Mouse (Mus musculus) limb, embryonic 10.5 days (tissue): ENCODE data around the gene Atg16l1. TPM values are rescaled to one million over a fixed set of nuclear protein-coding genes. Genes with fewer than 3 reads are reported as not detected.
A peak's percentile ranks its signal among the peaks of the same experiment; 100 is the strongest.

Experiments
- DNase-seq: peaks from one replicate; pipeline ENCODE4 v3.0.0-alpha.2; 2017; ENCODE audit warnings: low spot score
- H3K27ac ChIP-seq: fragments of 300-500 bp; sonication (generic); 2 replicates; pipeline ENCODE4 v1.5.1; 2016; ENCODE audit warnings: mild to moderate bottlenecking
- H3K27me3 ChIP-seq: fragments of 300-500 bp; sonication (generic); 2 replicates; pipeline ENCODE4 v1.6.1; 2016; ENCODE audit warnings: low read depth, mild to moderate bottlenecking; ENCODE audit not compliant: poor library complexity, severe bottlenecking
- H3K36me3 ChIP-seq: fragments of 300-500 bp; sonication (generic); 2 replicates; pipeline ENCODE4 v1.6.1; 2016; ENCODE audit warnings: mild to moderate bottlenecking, moderate library complexity
- H3K4me1 ChIP-seq: fragments of 300-500 bp; sonication (generic); 2 replicates; pipeline ENCODE4 v1.6.1; 2016
- H3K4me3 ChIP-seq: fragments of 300-500 bp; sonication (generic); 2 replicates; pipeline ENCODE4 v1.5.1; 2016; ENCODE audit warnings: mild to moderate bottlenecking, moderate library complexity
- H3K9me3 ChIP-seq: fragments of 300-500 bp; sonication (generic); replicated peaks from 2 replicates; pipeline ENCODE4 v1.6.1; 2016; ENCODE audit warnings: mild to moderate bottlenecking
- WGBS: fragments of 180-500 bp; shearing (Covaris S2); methylation state at CpG from one replicate; pipeline ENCODE4 v1.1.7; 2016; 5-methylcytosine and 5-hydroxymethylcytosine counted together
- polyA plus RNA-seq: library from polyadenylated mRNA; unstranded; fragments of >200 nt; fragmentation: Nextera tagmentation; extraction: Ambion mirVana; gene quantifications from 2 replicates; pipeline ENCODE4 v1.2.1, GENCODE M21; 2016

The Atg16l1 gene
- polyA plus RNA-seq, 1 experiment from 2014 or later: 38.2 TPM

DNA sequence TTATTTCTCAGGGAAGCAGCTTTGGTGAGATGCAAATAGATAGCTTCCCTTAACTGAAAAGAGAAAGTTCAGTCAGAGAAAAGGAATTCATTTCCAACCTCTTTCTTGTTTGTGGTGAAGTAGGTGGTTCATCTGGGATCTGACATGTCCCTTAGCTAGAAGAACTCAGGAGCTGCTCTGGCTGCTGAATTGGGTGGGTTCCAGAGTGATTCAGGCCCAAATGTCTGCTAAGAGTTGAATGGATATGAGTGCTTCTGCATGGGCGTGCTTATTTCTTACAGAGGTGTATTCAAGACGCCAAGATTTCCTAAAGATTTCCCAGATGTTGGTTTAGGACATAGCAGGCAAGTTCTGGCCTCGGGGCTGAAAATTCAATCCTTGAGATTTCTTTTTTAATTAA, 21.5 kb upstream of the Atg16l1 start:
- DNase-seq: no peak
- Histone ChIP-seq H3K36me3 (no peaks in the 10 kb centered on the region), H3K27ac (no peak overlapping the region), H3K9me3 (no peaks in the 10 kb centered on the region), H3K4me1 (no peaks in the 10 kb centered on the region), H3K27me3 (no peaks in the 10 kb centered on the region), H3K4me3 (no peak overlapping the region)
- WGBS: 86% methylated on average over 3 of the region's 3 CpGs

DNA sequence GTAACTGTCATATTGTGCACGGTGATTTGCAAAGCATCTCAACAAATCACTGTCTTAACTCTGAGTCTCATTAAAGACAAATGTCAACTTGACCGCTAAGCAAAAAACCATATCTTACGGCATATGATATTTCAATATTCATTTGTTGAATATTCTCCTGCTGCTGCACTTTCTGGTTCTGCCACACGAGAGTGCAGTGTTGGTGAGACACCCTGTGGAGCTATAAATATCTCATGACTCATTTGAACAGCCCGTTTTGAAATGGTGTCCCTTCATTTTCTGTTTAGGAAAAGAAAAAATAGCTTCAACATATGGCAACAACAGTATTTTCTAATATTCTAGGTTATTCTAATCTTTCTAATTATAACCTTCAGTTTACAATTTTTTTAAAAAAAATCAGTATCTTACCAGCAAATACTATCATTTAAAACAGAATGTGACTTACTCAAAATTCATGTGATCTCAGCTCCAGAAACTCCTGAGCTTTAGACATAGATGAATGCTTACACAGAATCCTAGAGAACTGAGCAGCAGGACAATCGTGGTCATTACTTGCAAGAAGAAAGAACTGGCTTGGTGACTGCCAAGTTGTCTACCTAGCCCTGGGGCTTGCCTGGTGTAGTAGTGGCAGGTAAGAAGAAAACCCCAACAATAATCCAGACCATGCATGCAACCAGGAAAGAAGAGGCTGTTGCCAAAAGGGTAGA, 14.9 kb upstream of the Atg16l1 start:
- H3K36me3 ChIP-seq: no peaks in the 10 kb centered on the region
- H3K4me1 ChIP-seq: no peaks in the 10 kb centered on the region
- DNase-seq: no peak
- H3K9me3 ChIP-seq: no peaks in the 10 kb centered on the region
- H3K4me3 ChIP-seq: no peak overlapping the region
- WGBS: 87% methylated on average over 6 of the region's 6 CpGs
- H3K27me3 ChIP-seq: no peaks in the 10 kb centered on the region
- H3K27ac ChIP-seq: no peak overlapping the region

DNA sequence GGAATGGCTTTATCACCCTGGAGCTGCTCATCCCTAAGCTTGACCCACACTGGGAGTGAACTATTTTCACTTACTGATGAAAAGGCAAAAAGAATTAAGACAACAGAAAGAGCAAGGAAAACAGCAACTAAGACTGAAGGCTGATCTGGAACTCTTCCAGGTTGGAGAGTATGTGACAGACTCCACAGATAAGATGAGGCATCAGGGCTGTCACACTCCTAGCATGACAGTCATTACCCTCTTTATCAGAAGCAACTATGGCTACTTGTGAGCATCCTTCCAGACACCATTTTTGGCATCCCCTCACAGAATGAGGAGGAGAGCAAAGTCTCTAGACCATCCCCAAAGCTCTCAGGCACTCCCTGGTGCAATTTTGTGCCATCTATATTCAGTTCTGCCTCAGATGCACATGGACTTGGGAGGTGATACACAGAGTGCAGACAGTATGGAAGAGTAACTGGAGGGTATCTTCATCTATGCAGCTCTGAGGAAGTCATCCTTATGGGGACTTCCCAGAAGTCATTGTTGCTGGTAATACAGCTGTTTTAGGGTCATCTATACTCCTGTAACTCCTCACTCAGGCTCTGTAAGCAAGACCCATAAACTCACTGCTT, 6.2 kb upstream of the Atg16l1 start:
- no peaks in the 10 kb centered on the region for H3K36me3 ChIP-seq
- H3K27me3 ChIP-seq: no peaks in the 10 kb centered on the region
- no peaks in the 10 kb centered on the region for H3K4me1 ChIP-seq
- DNase-seq: no peak
- no peak overlapping the region for H3K4me3 ChIP-seq
- no peaks in the 10 kb centered on the region for H3K9me3 ChIP-seq
- no peak overlapping the region for H3K27ac ChIP-seq

DNA sequence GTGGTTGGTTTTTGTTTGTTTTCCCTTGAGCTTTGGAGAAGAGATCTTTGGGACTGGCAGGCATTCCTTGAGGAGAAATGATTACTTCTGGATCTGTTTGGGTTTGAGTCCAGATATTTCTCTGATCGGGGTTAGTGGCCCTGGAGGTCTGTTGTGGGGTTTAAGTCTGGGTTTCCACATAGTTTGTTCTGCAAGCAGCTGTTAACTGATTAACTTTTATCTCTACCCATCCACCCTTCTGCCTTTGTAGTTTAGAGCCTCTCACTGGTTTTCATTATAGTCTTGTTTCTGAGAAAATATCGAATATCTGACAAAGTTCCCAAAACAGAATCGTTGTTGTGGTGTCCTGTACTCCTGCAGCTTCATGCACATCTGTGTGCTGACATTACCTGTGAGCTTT, 8.2 kb downstream of the Atg16l1 start:
- Histone ChIP-seq H3K36me3 (peaks cover 98% of the 10 kb centered on the region), H3K27me3 (no peaks in the 10 kb centered on the region), H3K27ac (no peak overlapping the region), H3K4me1 (no peaks in the 10 kb centered on the region), H3K4me3 (no peak overlapping the region), H3K9me3 (no peaks in the 10 kb centered on the region)
- DNase-seq: no peak
- WGBS: 93% methylated on average over 3 of the region's 3 CpGs

DNA sequence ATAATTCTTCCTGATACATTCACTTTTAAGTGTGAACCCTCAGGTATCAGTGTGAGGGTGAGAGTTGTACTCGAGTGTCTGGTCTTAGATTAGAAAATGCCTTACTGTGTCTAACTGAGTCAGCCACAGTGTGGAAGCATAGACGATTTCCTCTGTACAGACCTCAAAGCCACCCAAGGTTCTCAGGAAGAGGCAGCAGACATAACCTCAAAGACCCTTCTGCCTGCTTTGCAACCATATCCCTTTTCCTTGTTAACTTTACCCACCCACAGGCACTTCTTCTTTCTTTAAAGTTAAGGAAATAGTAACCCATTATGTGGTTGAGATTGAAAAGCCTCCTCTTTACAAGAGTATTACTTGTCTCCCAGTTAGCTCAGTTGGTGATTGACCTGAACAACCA, 10.1 kb downstream of the Atg16l1 start:
- no peak overlapping the region for H3K4me3 ChIP-seq

DNA sequence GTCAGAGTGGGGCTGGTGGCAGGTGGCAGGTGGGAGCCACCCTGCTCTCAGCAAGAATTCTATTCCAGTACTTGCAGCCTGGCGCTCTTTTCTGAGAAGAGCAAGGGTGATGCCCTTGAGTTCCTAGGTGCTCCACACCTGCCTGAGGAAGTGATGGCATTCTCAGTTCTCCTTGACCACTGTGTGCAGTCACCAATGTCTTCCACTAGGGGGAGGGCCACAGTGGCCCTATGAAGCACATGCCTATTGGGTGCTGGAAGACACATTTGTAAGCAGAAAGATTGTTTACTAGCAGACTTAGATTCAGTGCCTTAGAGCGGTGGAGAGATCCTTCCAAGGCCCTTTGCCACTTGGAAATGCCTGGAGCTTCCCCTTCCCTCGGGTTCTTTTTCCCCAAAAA, 10.6 kb downstream of the Atg16l1 start:
- Histone ChIP-seq H3K9me3 (no peaks in the 10 kb centered on the region), H3K4me3 (no peak overlapping the region), H3K4me1 (no peaks in the 10 kb centered on the region), H3K27me3 (no peaks in the 10 kb centered on the region), H3K27ac (no peak overlapping the region), H3K36me3 (peaks cover 96% of the 10 kb centered on the region)
- 92% methylated on average over 3 of the region's 3 CpGs for WGBS
- peak; percentile 30 for DNase-seq

More for the DNA sequence above, 10.1 kb downstream of the Atg16l1 start:
- H3K4me1 ChIP-seq: no peaks in the 10 kb centered on the region
- DNase-seq: no peak
- WGBS: 91% methylated on average over 2 of the region's 2 CpGs
- H3K27ac ChIP-seq: no peak overlapping the region
- H3K36me3 ChIP-seq: peaks cover 95% of the 10 kb centered on the region
- H3K27me3 ChIP-seq: no peaks in the 10 kb centered on the region
- no peaks in the 10 kb centered on the region for H3K9me3 ChIP-seq

DNA sequence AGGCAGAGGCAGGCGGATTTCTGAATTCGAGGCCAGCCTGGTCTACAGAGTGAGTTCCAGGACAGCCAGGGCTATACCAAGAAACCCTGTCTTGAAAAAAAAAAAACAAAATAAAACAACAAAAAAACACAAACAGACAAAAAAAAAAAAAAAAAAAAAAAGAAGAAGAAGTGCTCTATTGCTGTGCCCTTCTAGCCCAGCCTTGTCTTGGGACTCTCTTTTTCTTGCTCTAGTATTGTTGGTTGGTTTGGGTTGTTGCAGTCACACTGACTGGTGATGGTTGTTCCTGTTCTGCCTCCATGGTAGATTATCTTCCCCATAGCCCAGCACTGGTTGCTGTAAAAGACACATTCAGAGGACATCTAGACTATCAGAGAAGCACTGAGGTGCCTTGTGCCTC, 13.6 kb downstream of the Atg16l1 start:
- H3K36me3 ChIP-seq: peaks cover 96% of the 10 kb centered on the region
- no peaks in the 10 kb centered on the region for H3K27me3 ChIP-seq
- H3K4me3 ChIP-seq: no peak overlapping the region
- no peaks in the 10 kb centered on the region for H3K4me1 ChIP-seq
- H3K27ac ChIP-seq: no peak overlapping the region
- no peak for DNase-seq
- 92% methylated on average over 2 of the region's 2 CpGs for WGBS
- no peaks in the 10 kb centered on the region for H3K9me3 ChIP-seq

DNA sequence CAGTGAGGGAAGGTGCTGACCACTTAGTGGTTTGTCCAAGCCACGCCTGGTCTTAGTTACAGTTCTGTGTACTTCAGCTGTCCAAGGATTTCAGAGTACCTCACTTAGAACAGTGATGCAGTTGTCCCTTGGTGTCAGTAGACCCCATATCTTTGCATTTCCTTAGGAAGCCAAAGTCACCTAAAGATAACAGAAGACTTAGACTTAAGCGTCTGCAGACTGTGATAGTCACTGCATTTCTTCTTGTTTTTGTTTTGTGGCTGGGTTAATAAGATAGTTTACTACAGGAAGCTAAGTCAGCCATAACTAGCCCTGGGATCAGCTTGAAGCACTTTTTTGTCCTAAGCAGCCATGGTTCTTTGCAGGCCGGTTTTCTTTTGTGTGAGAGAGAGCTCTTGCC, 14.8 kb downstream of the Atg16l1 start:
- Histone ChIP-seq H3K27me3 (no peaks in the 10 kb centered on the region), H3K4me3 (no peak overlapping the region), H3K4me1 (no peaks in the 10 kb centered on the region), H3K36me3 (peaks cover 96% of the 10 kb centered on the region), H3K27ac (no peak overlapping the region), H3K9me3 (no peaks in the 10 kb centered on the region)
- DNase-seq: no peak
- WGBS: 96% methylated on average over 3 of the region's 3 CpGs

DNA sequence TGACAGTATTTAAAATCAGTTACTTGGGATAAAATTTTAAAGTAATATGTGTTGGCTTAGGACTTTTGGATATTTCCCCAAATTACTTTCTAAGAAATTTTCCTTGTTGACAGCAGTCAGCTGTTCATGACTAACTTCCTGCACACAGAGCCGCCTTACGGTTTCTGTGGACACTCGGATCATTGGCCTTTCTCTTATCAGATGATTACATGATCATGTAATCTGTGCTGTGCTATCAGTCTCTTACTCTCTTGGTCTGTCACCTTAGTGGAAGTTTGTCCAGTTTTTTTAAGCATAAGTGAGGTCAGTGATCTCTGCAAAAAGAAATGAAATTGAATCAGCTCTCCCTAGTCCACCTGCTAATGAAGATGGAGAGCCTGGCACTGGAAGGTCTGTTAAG, 16.1 kb downstream of the Atg16l1 start:
- no peak overlapping the region for H3K27ac ChIP-seq
- no peak for DNase-seq
- no peaks in the 10 kb centered on the region for H3K4me1 ChIP-seq
- H3K36me3 ChIP-seq: peaks cover 96% of the 10 kb centered on the region
- no peaks in the 10 kb centered on the region for H3K27me3 ChIP-seq
- H3K9me3 ChIP-seq: no peaks in the 10 kb centered on the region
- 95% methylated on average over 3 of the region's 3 CpGs for WGBS
- H3K4me3 ChIP-seq: no peak overlapping the region

DNA sequence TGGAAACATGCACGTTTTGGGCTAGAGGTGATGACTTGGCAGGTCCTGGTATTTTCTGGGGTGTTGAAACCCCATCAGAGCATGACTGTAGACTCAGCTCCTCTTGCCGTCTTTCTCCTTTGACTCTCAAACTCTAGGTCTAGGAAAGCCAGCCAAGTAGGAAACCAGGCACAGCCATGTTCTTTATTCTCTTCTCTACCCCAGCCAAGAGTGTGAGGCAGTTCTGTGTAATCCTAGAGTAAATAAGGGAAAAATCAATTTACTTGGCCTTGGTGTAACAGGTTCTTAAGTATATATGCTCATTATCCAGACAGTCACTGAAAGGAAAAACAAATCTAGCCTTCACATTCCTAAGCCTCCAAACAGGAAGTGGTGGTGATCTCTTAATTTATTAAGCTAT, 17.7 kb downstream of the Atg16l1 start:
- Histone ChIP-seq H3K4me1 (no peaks in the 10 kb centered on the region), H3K4me3 (no peak overlapping the region), H3K36me3 (peaks cover 96% of the 10 kb centered on the region), H3K27me3 (no peaks in the 10 kb centered on the region), H3K9me3 (no peaks in the 10 kb centered on the region), H3K27ac (no peak overlapping the region)
- no peak for DNase-seq
- WGBS: 87% methylated on average over 2 of the region's 2 CpGs

DNA sequence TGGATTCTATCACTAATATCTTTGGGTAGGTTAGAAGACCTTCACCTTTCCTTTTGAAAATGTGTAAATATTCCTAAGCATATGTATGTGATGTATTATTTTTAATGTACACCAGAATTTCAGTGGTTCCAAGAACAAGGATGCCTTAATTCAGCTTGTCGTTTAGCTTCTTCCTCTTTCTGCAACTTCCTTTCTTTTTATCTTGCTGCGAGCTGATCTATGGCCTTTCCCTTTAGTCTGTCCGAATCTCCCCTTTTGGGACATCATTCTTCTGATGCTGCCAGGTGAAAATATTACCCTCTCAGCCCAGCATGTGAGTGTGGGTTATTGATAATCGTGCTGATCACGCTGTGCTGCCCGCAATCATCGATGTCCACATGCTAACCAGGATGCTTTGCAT, 19.2 kb downstream of the Atg16l1 start:
- Histone ChIP-seq H3K36me3 (peaks cover 99% of the 10 kb centered on the region), H3K9me3 (no peaks in the 10 kb centered on the region), H3K27me3 (no peaks in the 10 kb centered on the region), H3K27ac (no peak overlapping the region), H3K4me1 (no peaks in the 10 kb centered on the region), H3K4me3 (no peak overlapping the region)
- 95% methylated on average over 7 of the region's 7 CpGs for WGBS
- no peak for DNase-seq

DNA sequence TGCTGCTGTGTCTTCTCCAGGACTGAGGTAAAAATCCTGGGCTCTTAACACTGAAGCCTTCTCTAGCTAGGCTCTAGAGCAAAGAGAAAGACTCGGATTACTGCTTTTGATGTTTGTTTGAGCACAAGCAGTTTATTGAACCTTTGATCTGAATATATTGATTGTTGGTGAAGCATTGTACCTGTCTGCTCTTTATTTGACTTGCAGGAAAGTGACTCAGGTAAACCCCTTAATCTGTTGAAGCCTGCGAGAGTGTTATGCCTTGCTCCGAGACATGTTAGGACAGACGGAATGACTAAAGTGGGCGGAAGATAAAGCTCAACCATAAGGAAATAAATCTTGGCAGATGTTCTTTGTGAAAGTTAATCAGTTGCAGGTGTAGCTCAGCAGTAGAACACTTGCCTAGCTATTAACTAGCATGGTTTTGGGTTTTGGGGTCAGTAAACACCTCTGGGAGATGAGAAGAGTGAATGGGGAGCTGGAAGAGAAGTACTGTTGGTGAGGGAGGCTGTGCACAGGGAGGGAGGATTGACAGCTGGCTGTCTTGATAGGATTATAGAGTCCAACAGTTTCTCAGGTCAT, 23.6 kb downstream of the Atg16l1 start:
- DNase-seq: no peak
- Histone ChIP-seq H3K4me3 (no peak overlapping the region), H3K9me3 (no peaks in the 10 kb centered on the region), H3K27me3 (no peaks in the 10 kb centered on the region), H3K27ac (no peak overlapping the region), H3K4me1 (no peaks in the 10 kb centered on the region), H3K36me3 (peaks cover 99% of the 10 kb centered on the region)
- 61% methylated on average over 5 of the region's 5 CpGs for WGBS

DNA sequence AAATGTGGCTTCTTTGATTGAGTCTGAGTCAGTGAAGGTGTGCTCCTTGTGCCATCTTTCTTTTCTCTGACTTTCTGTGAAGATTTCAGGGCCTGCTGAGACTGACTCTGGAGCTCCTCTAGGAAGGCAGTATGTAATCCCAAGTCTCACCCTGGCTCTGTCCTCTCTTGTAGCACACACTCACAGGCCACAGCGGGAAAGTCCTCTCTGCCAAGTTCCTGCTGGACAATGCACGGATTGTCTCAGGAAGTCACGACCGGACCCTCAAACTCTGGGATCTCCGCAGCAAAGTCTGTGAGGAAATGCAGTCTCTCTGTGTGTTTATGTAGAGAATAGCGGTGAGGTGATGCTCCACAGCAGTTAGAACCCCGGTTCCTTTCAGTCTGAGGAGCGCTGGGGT, 30.0 kb downstream of the Atg16l1 start:
- 86% methylated on average over 8 of the region's 8 CpGs for WGBS
- Histone ChIP-seq H3K27ac (no peak overlapping the region), H3K36me3 (peaks cover 89% of the 10 kb centered on the region), H3K9me3 (no peaks in the 10 kb centered on the region), H3K4me1 (no peaks in the 10 kb centered on the region), H3K4me3 (no peak overlapping the region), H3K27me3 (no peaks in the 10 kb centered on the region)
- DNase-seq: no peak
